Comparison of ENCODE assay signal across 24 mouse cellular contexts in the genomic region with DNA sequence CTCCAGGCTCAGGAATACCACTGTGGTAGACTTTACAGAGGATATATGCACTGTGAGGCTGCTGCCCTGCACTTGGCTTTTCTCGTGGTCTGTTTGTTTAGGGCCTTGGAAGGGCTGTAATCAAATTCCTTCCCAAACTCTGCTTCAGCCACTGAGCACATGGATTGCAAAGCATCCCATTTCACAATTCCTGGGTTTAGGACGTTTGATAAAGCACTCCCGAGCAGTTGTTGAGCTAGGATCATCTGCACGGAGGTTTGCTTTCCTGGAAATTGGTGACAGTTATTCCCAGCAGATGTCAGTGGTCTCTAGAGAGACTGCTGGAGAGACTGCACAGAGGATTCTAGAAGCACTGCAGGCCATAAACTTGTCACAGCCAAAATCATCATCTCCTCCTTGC.
DNase-seq lines count a peak whose midpoint lies in the region; ATAC-seq and TF ChIP-seq lines count a peak whose summit lies in the region.
"Had no signal": no experiment of that assay in that cellular context is flagged by ENCODE, and none has a peak within 500 bp of the region (broad histone marks: within the 10 kb centered on the region; RNA-seq: fewer than 3 reads in every experiment).

No protein-coding gene starts in this region.

- no peaks in the 10 kb centered on the region for H3K27me3 ChIP-seq in kidney, postnatal 0 days (ENCODE audit: insufficient read depth, low read length)
- H3K27me3 ChIP-seq: embryonic facial prominence, embryonic 12.5 days; embryonic facial prominence, embryonic 15.5 days; hindbrain, embryonic 12.5 days; hindbrain, embryonic 15.5 days had no signal

- no peak for ATAC-seq in kidney, postnatal 0 days (replicated peaks; ENCODE audit: low FRiP score, low read depth)
- ATAC-seq: CD4-positive, CD25-positive, alpha-beta regulatory T cell, adult 4 months; forebrain, embryonic 14.5 days; forebrain, postnatal 0 days had no signal

- H3K27ac ChIP-seq in kidney, postnatal 0 days: no peak overlapping the region
- H3K27ac ChIP-seq: embryonic facial prominence, embryonic 12.5 days; embryonic facial prominence, embryonic 15.5 days; gastrocnemius, adult 2 months; hindbrain, embryonic 12.5 days; hindbrain, embryonic 15.5 days had no signal

- no peaks in the 10 kb centered on the region for H3K4me1 ChIP-seq in kidney, postnatal 0 days (replicated peaks; ENCODE audit: insufficient read depth, low read length)
- H3K4me1 ChIP-seq: embryonic facial prominence, embryonic 12.5 days; embryonic facial prominence, embryonic 15.5 days; hindbrain, embryonic 12.5 days; hindbrain, embryonic 15.5 days had no signal

- no peaks in the 10 kb centered on the region for H3K36me3 ChIP-seq in kidney, postnatal 0 days (ENCODE audit: insufficient read depth, low read length)
- H3K36me3 ChIP-seq: embryonic facial prominence, embryonic 12.5 days; embryonic facial prominence, embryonic 15.5 days; hindbrain, embryonic 12.5 days; hindbrain, embryonic 15.5 days had no signal

- no peak overlapping the region for H3K4me2 ChIP-seq in kidney, postnatal 0 days (ENCODE audit: low read length)
- H3K4me2 ChIP-seq: embryonic facial prominence, embryonic 12.5 days; embryonic facial prominence, embryonic 15.5 days; heart, embryonic 11.5 days; hindbrain, embryonic 12.5 days; hindbrain, embryonic 15.5 days had no signal

- H3K9me3 ChIP-seq in kidney, postnatal 0 days (replicated peaks; ENCODE audit: low read length): no peaks in the 10 kb centered on the region
- H3K9me3 ChIP-seq: embryonic facial prominence, embryonic 12.5 days; embryonic facial prominence, embryonic 15.5 days; hindbrain, embryonic 12.5 days; hindbrain, embryonic 15.5 days had no signal

- H3K9ac ChIP-seq in kidney, postnatal 0 days (ENCODE audit: low read depth, low read length): no peak overlapping the region
- H3K9ac ChIP-seq: embryonic facial prominence, embryonic 12.5 days; embryonic facial prominence, embryonic 15.5 days; forebrain, postnatal 0 days; hindbrain, embryonic 12.5 days; hindbrain, embryonic 15.5 days had no signal

- 24% methylated on average over 4 of the region's 4 CpGs for WGBS in kidney, postnatal 0 days

- no peak overlapping the region for H3K4me3 ChIP-seq in kidney, postnatal 0 days (replicated peaks; ENCODE audit: low read depth, low read length)
- H3K4me3 ChIP-seq: embryonic facial prominence, embryonic 12.5 days; embryonic facial prominence, embryonic 15.5 days; gastrocnemius, adult 2 months; hindbrain, embryonic 12.5 days; hindbrain, embryonic 15.5 days had no signal

- peak; percentile 1 for DNase-seq in kidney, adult 9 months
- no peak for DNase-seq in kidney, adult 11 months
- DNase-seq in kidney, postnatal 0 days (ENCODE audit: low spot score): peak; percentile 67
- DNase-seq in kidney, postnatal 4 days: no peak
- peak; percentile 65 for DNase-seq in Muller cell, postnatal 12 days (ENCODE audit: inconsistent ontology term)
- peak; percentile 6 for DNase-seq in NIH3T3 (ENCODE audit: low read depth)
- no peak for DNase-seq in urinary bladder, adult 18-20 months (ENCODE audit: low spot score in 2 of 2)
- DNase-seq: adrenal gland, adult 2 months; adrenal gland, postnatal 14 days; cerebellum, adult 11 months; cerebellum, adult 2 months; cerebellum, adult 9-11 months; cerebellum, postnatal 25 days; forebrain, postnatal 0 days; gastrocnemius, adult 2 months; gastrocnemius, postnatal 14 days; heart, adult 11 months had no signal

- TF ChIP-seq CTCF in kidney, postnatal 0 days (IDR thresholded peaks at IDR 0.05; ENCODE audit: low read depth): no peak

Comparison
In these comparisons a context has a peak if more than half of its experiments do, and no peak if none do; other contexts are left out.
1. DNase-seq: peak in kidney, adult 9 months (single experiment), kidney, postnatal 0 days (single experiment), Muller cell, postnatal 12 days (single experiment) and NIH3T3 (single experiment); none in kidney, adult 11 months (single experiment), kidney, postnatal 4 days (0 of 2) and urinary bladder, adult 18-20 months (0 of 2).